ENCODE assay signal across 10 mouse cellular contexts in genomic region chr6:117676064-117676821, GRCm38 (mm10).
A peak's percentile ranks its signal among the peaks of the same experiment; 100 is the strongest.
DNase-seq lines count a peak whose midpoint lies in the region; ATAC-seq lines count a peak whose summit lies in the region.
"Had no signal": no experiment of that assay in that cellular context is flagged by ENCODE, and none has a peak within 500 bp of the region (broad histone marks: within the 10 kb centered on the region; RNA-seq: fewer than 3 reads in every experiment).

No protein-coding gene starts in this region.

- peak; percentile 56 for DNase-seq in midbrain, embryonic 11.5 days (ENCODE audit: low spot score, missing footprints)
- DNase-seq in midbrain, embryonic 10.5 days (ENCODE audit: low spot score): no peak
- peak; percentile 41 for DNase-seq in ZHBTc4 (ENCODE audit: low read depth, low spot score)
- DNase-seq in forelimb bud, embryonic 11.5 days (ENCODE audit: low read depth, low spot score): peak; percentile 47
- DNase-seq in urinary bladder, postnatal 14 days (ENCODE audit: low spot score): no peak
- no peak for DNase-seq in spleen, postnatal 10 days (ENCODE audit: low spot score in 2 of 2)
- no peak for DNase-seq in left cerebral cortex, adult 11 months (ENCODE audit: low spot score)
- DNase-seq: heart, adult 2 months had no signal

- ATAC-seq in midbrain, embryonic 11.5 days (ENCODE audit: low FRiP score): 0 out of 2 replicates have a peak, but pooled peaks have one; percentile 11
- peak; percentile 31 for ATAC-seq in megakaryocyte, adult 5-6 weeks (ENCODE audit: poor library complexity, severe bottlenecking)

- H3K36me3 ChIP-seq in midbrain, embryonic 11.5 days (ENCODE audit: control insufficient read depth, insufficient read depth, low read length): no peaks in the 10 kb centered on the region
- H3K36me3 ChIP-seq in midbrain, embryonic 10.5 days: no peaks in the 10 kb centered on the region
- H3K36me3 ChIP-seq: G1E had no signal

- no peak overlapping the region for H3K9ac ChIP-seq in midbrain, embryonic 11.5 days (ENCODE audit: low read length)

- no peaks in the 10 kb centered on the region for H3K4me1 ChIP-seq in midbrain, embryonic 11.5 days (ENCODE audit: control insufficient read depth, insufficient read depth, low read length)
- H3K4me1 ChIP-seq in midbrain, embryonic 10.5 days: peaks cover 4% of the 10 kb centered on the region; the same call in 1 of the 2 replicates

- H3K4me3 ChIP-seq in midbrain, embryonic 11.5 days (ENCODE audit: low read depth, low read length): no peak overlapping the region
- no peak overlapping the region for H3K4me3 ChIP-seq in midbrain, embryonic 10.5 days
- H3K4me3 ChIP-seq: heart, adult 2 months had no signal

- H3K4me2 ChIP-seq in midbrain, embryonic 11.5 days: no peak overlapping the region

- peaks cover 2% of the 10 kb centered on the region; the same call in 1 of the 2 replicates for H3K9me3 ChIP-seq in midbrain, embryonic 11.5 days (ENCODE audit: control insufficient read depth, low read length)
- no peaks in the 10 kb centered on the region for H3K9me3 ChIP-seq in midbrain, embryonic 10.5 days (replicated peaks)

- WGBS in midbrain, embryonic 11.5 days: 76% methylated on average over 10 of the region's 10 CpGs
- WGBS in midbrain, embryonic 10.5 days: 78% methylated on average over 10 of the region's 10 CpGs

- no peaks in the 10 kb centered on the region for H3K27me3 ChIP-seq in midbrain, embryonic 11.5 days (ENCODE audit: control insufficient read depth, insufficient read depth, low read length)
- no peaks in the 10 kb centered on the region for H3K27me3 ChIP-seq in midbrain, embryonic 10.5 days (ENCODE audit: low read depth, poor library complexity, severe bottlenecking)

- H3K27ac ChIP-seq in midbrain, embryonic 11.5 days (ENCODE audit: low read depth, low read length): no peak overlapping the region
- no peak overlapping the region for H3K27ac ChIP-seq in midbrain, embryonic 10.5 days (replicated peaks)
- H3K27ac ChIP-seq: heart, adult 2 months had no signal

Comparison
In these comparisons a context has a peak if more than half of its experiments do, and no peak if none do; other contexts are left out.
1. DNase-seq: peak in midbrain, embryonic 11.5 days (single experiment), ZHBTc4 (single experiment) and forelimb bud, embryonic 11.5 days (single experiment); none in midbrain, embryonic 10.5 days (single experiment), urinary bladder, postnatal 14 days (single experiment), spleen, postnatal 10 days (0 of 2) and left cerebral cortex, adult 11 months (single experiment).